Mouse (Mus musculus) stomach, postnatal 0 days (tissue): ENCODE measurements around the gene Astn2.

Source experiments
- CTCF ChIP-seq: IDR thresholded peaks from 2 replicates; pipeline ENCODE4 v1.5.1; 2016; ENCODE audit warnings: antibody characterized with exemption, low read depth, mild to moderate bottlenecking, moderate library complexity
- EP300 ChIP-seq: optimal IDR thresholded peaks from 2 replicates; pipeline ENCODE3; 2016; ENCODE audit warnings: antibody characterized with exemption

DNA sequence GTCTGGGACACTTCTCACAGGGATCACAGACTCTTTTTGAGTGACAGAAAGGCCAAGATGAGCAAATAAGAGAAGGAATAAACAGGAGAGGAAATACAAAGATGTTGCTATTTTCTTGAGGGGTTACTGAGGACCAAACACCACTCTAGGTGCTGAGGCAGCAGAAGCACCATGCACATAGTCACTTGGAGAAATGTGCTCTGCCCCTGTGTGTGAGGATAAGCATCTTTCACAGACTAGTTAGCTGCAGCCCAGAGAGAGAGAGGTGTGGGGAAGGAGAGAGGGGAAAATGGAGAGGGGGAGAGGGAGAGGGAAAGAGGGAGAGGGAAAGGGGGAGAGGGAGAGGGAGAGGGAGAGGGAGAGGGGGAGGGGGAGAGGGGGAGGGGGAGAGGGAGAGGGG is 659.6 kb downstream of the Astn2 start:
- no peak for TF ChIP-seq CTCF
- TF ChIP-seq EP300: no peak
